Mouse (Mus musculus): ENCODE measurements around the gene Elavl2.
"Not testable (repeated sequence)": the region's sequence is repeated elsewhere in the genome, so short reads cannot be mapped to it uniquely, and the experiment has no call there.

Elavl2 gene

GRCm38 (mm10) chr4:91334177-91334576 lies 66.4 kb downstream of the Elavl2 start:
- no peak for DNase-seq (ENCODE audit: low read depth, low spot score)

- DNase-seq (ENCODE audit: low read depth, low spot score): no peak
Measured at GRCm38 (mm10) chr4:91310801-91311200, 89.8 kb downstream of the Elavl2 start.

- no peak for DNase-seq (ENCODE audit: low read depth, low spot score)
Measured at GRCm38 (mm10) chr4:91297706-91298105, 102.9 kb downstream of the Elavl2 start.

GRCm38 (mm10) chr4:91295317-91295716 lies 105.3 kb downstream of the Elavl2 start:
- DNase-seq (ENCODE audit: low read depth, low spot score): no peak

- no peak for DNase-seq (ENCODE audit: low read depth, low spot score)
Measured at GRCm38 (mm10) chr4:91291526-91291925, 109.1 kb downstream of the Elavl2 start.

GRCm38 (mm10) chr4:91290373-91290772 lies 110.2 kb downstream of the Elavl2 start:
- no peak for DNase-seq (ENCODE audit: low read depth, low spot score)

GRCm38 (mm10) chr4:91289151-91289550 lies 111.4 kb downstream of the Elavl2 start:
- no peak for DNase-seq (ENCODE audit: low read depth, low spot score)

GRCm38 (mm10) chr4:91268390-91268789 lies 132.2 kb downstream of the Elavl2 start:
- no peak for DNase-seq (ENCODE audit: low read depth, low spot score)

- DNase-seq (ENCODE audit: low read depth, low spot score): no peak
Measured at GRCm38 (mm10) chr4:91263733-91264440, 136.7 kb downstream of the Elavl2 start.

GRCm38 (mm10) chr4:91262839-91263238 lies 137.7 kb downstream of the Elavl2 start:
- DNase-seq (ENCODE audit: low read depth, low spot score): no peak

GRCm38 (mm10) chr4:91260622-91261021 lies 140.0 kb downstream of the Elavl2 start:
- no peak for DNase-seq (ENCODE audit: low read depth, low spot score)

GRCm38 (mm10) chr4:91248650-91249049 lies 151.9 kb downstream of the Elavl2 start:
- no peak for DNase-seq (ENCODE audit: low read depth, low spot score)

- not testable (repeated sequence) for DNase-seq (ENCODE audit: low read depth, low spot score)
Measured at GRCm38 (mm10) chr4:91245136-91245535, 155.4 kb downstream of the Elavl2 start.

- no peak for DNase-seq (ENCODE audit: low read depth, low spot score)
Measured at GRCm38 (mm10) chr4:91244554-91244953, 156.0 kb downstream of the Elavl2 start.

GRCm38 (mm10) chr4:91243896-91244295 lies 156.7 kb downstream of the Elavl2 start:
- no peak for DNase-seq (ENCODE audit: low read depth, low spot score)

- no peak for DNase-seq (ENCODE audit: low read depth, low spot score)
Measured at GRCm38 (mm10) chr4:91238739-91239485, 161.7 kb downstream of the Elavl2 start.

- DNase-seq (ENCODE audit: low read depth, low spot score): no peak
Measured at GRCm38 (mm10) chr4:91236976-91237375, 163.6 kb downstream of the Elavl2 start.

GRCm38 (mm10) chr4:91234941-91235340 lies 165.6 kb downstream of the Elavl2 start:
- DNase-seq (ENCODE audit: low read depth, low spot score): no peak

- no peak for DNase-seq (ENCODE audit: low read depth, low spot score)
Measured at GRCm38 (mm10) chr4:91233599-91233998, 167.0 kb downstream of the Elavl2 start.

- DNase-seq (ENCODE audit: low read depth, low spot score): no peak
Measured at GRCm38 (mm10) chr4:91230439-91230863, 170.1 kb downstream of the Elavl2 start.

- DNase-seq (ENCODE audit: low read depth, low spot score): no peak
Measured at GRCm38 (mm10) chr4:91228341-91228740, 172.2 kb downstream of the Elavl2 start.

- DNase-seq (ENCODE audit: low read depth, low spot score): no peak
Measured at GRCm38 (mm10) chr4:91223811-91224210, 176.8 kb downstream of the Elavl2 start.

GRCm38 (mm10) chr4:91219322-91219721 lies 181.3 kb downstream of the Elavl2 start:
- no peak for DNase-seq (ENCODE audit: low read depth, low spot score)
